Mouse (Mus musculus) embryonic fibroblast, embryonic 13.5 days (primary cell): ENCODE data around the gene Vtcn1.

Experiments used
- CTCF ChIP-seq: IDR thresholded peaks from 2 replicates; pipeline ENCODE4 v1.5.1; 2011; ENCODE audit warnings: mild to moderate bottlenecking, control low read depth, low read length, moderate library complexity, borderline replicate concordance; ENCODE audit not compliant: insufficient read depth
- POLR2A ChIP-seq: IDR thresholded peaks from 2 replicates; pipeline ENCODE4 v1.6.1; 2011; ENCODE audit warnings: low read depth, mild to moderate bottlenecking, control low read depth, low read length, moderate library complexity

- TF ChIP-seq CTCF (no peak), POLR2A (no peak)
These were observed 39.2 kb upstream of the Vtcn1 start for GRCm38 (mm10) chr3:100786076-100786475.
